Mouse (Mus musculus) testis, adult 2 months (tissue): Measurements from ENCODE around the gene Pdgfra.

ENCODE experiments used
- CTCF ChIP-seq: fragments of 200-500 bp; IDR thresholded peaks from 2 replicates; pipeline ENCODE4 v1.5.1; 2012; ENCODE audit warnings: low read depth, mild to moderate bottlenecking, inconsistent platforms, low read length, moderate library complexity; ENCODE audit not compliant: control insufficient read depth, insufficient read depth, insufficient replicate concordance
- POLR2A ChIP-seq: fragments of 200-500 bp; IDR thresholded peaks from 2 replicates; pipeline ENCODE4 v1.6.1; 2012; ENCODE audit warnings: low read depth, mild to moderate bottlenecking, inconsistent platforms, low read length, moderate library complexity; ENCODE audit not compliant: control insufficient read depth

- TF ChIP-seq POLR2A, result no peak
- TF ChIP-seq CTCF, result no peak
Observed at GRCm38 (mm10) chr5:75143767-75144166, 8.3 kb upstream of the Pdgfra start.
